Mouse (Mus musculus) ES-E14 (cell line): ENCODE results near the gene Parp14.

Source experiments
- CHD2 ChIP-seq: IDR thresholded peaks from 2 replicates; pipeline ENCODE4 v1.6.1; 2014; ENCODE audit warnings: mild to moderate bottlenecking, low read depth, low read length, inconsistent platforms
- HCFC1 ChIP-seq: IDR thresholded peaks from 2 replicates; pipeline ENCODE4 v1.6.1; 2012; ENCODE audit warnings: low read length, inconsistent platforms, borderline replicate concordance; ENCODE audit not compliant: insufficient read depth
- MAFK ChIP-seq: IDR thresholded peaks from 2 replicates; pipeline ENCODE4 v1.6.1; 2014; ENCODE audit warnings: mild to moderate bottlenecking, low read depth, low read length, inconsistent platforms; ENCODE audit not compliant: insufficient read depth
- ZC3H11A ChIP-seq: IDR thresholded peaks from 2 replicates; pipeline ENCODE4 v1.6.1; 2012; ENCODE audit warnings: low read depth, mild to moderate bottlenecking, inconsistent platforms, low read length, borderline replicate concordance
- ZNF384 ChIP-seq: IDR thresholded peaks from 2 replicates; pipeline ENCODE4 v1.6.1; 2012; ENCODE audit warnings: low read depth, low read length, inconsistent platforms

GRCm38 (mm10) chr16:35855846-35856245 is 15.5 kb downstream of the Parp14 start:
- TF ChIP-seq MAFK (no peak), HCFC1 (no peak), ZNF384 (no peak), CHD2 (no peak), ZC3H11A (no peak)
